Mouse (Mus musculus) forebrain, embryonic 11.5 days (tissue): ENCODE measurements around the gene Lamtor1. TPM values are rescaled to one million over a fixed set of nuclear protein-coding genes. Genes with fewer than 3 reads are reported as not detected.

Source experiments
- microRNA-seq: library from miRNA; unstranded; fragments of <30 nt; microRNA quantifications from one replicate; pipeline ENCODE4, GENCODE M21; 2016; ENCODE audit not compliant: insufficient number of aligned reads
- polyA plus RNA-seq: library from polyadenylated mRNA; unstranded; fragments of >200 nt; fragmentation: Nextera tagmentation; extraction: Ambion mirVana; gene quantifications from 2 replicates; pipeline ENCODE4 v1.2.1, GENCODE M21; 2014

Gene Lamtor1
- polyA plus RNA-seq, 1 experiment from 2014 or later = 126 TPM

Small RNAs within 50 kb of the gene (microRNA-seq; reads per million reads assigned to microRNA genes)
- gene Gm22655 = not detected

Other genes starting within 250 kb of the Lamtor1 start
- 43.5 and 47.5 TPM in 2 replicates for gene Clpb, start 242.3 kb upstream of the Lamtor1 start, polyA plus RNA-seq
- 0.12 and 0.44 TPM in 2 replicates for gene Phox2a, start 87.6 kb upstream of the Lamtor1 start, polyA plus RNA-seq
- gene Inppl1, start 67.7 kb upstream of the Lamtor1 start, polyA plus RNA-seq = 46.0 and 46.3 TPM in 2 replicates
- gene Folr2, start 48.7 kb upstream of the Lamtor1 start, polyA plus RNA-seq = 0.94 and 1.1 TPM in 2 replicates
- gene Anapc15, start 42.2 kb upstream of the Lamtor1 start, polyA plus RNA-seq = 102 and 103 TPM in 2 replicates
- 10.5 and 11.4 TPM in 2 replicates for gene Folr1, start 35.1 kb upstream of the Lamtor1 start, polyA plus RNA-seq
- gene Tomt, start 455 bp downstream of the Lamtor1 start, polyA plus RNA-seq = 0.53 and 0.56 TPM in 2 replicates
- gene Lrrc51, start 28.0 kb downstream of the Lamtor1 start, polyA plus RNA-seq = 8.3 and 8.6 TPM in 2 replicates
- 112 and 114 TPM in 2 replicates for gene Numa1, start 28.2 kb downstream of the Lamtor1 start, polyA plus RNA-seq
- gene Il18bp, start 112.8 kb downstream of the Lamtor1 start, polyA plus RNA-seq = 4.1 and 5.5 TPM in 2 replicates
- gene Rnf121, start 159.6 kb downstream of the Lamtor1 start, polyA plus RNA-seq = 30.2 and 31.9 TPM in 2 replicates
- gene Xndc1, start 159.6 kb downstream of the Lamtor1 start, polyA plus RNA-seq = 36.9 and 38.8 TPM in 2 replicates
- gene Xntrpc, start 159.8 kb downstream of the Lamtor1 start, polyA plus RNA-seq = 2.1 and 2.4 TPM in 2 replicates
- not detected in 2 replicates for gene Trpc2, start 177.2 kb downstream of the Lamtor1 start, polyA plus RNA-seq
- 0.52 and 0.89 TPM in 2 replicates for gene Art1, start 195.8 kb downstream of the Lamtor1 start, polyA plus RNA-seq
- 0.72 and 1.5 TPM in 2 replicates for gene Art5, start 203.6 kb downstream of the Lamtor1 start, polyA plus RNA-seq
- not detected in 2 replicates for gene Chrna10, start 210.9 kb downstream of the Lamtor1 start, polyA plus RNA-seq